Mouse (Mus musculus) ES-Bruce4 (cell line): Measurements from ENCODE around the gene Fads6. TPM values are rescaled to one million over a fixed set of nuclear protein-coding genes. Genes with fewer than 3 reads are reported as not detected.

Experiments
- H3K27ac ChIP-seq: 2 replicates; pipeline ENCODE4 v1.5.1; 2012; ENCODE audit warnings: low read length, inconsistent platforms; ENCODE audit not compliant: insufficient read depth
- H3K27me3 ChIP-seq: 2 replicates; pipeline ENCODE4 v1.6.1; 2012; ENCODE audit warnings: mild to moderate bottlenecking, low read length, inconsistent platforms; ENCODE audit not compliant: control insufficient read depth, poor library complexity, insufficient read depth, severe bottlenecking
- H3K36me3 ChIP-seq: 2 replicates; pipeline ENCODE4 v1.6.1; 2012; ENCODE audit warnings: inconsistent platforms, mild to moderate bottlenecking, low read length, moderate library complexity; ENCODE audit not compliant: control insufficient read depth, poor library complexity, insufficient read depth, severe bottlenecking
- H3K4me1 ChIP-seq: one replicate; pipeline ENCODE4 v1.8.1; 2011; ENCODE audit warnings: low read length; ENCODE audit not compliant: control insufficient read depth, insufficient read depth
- H3K4me3 ChIP-seq: 2 replicates; pipeline ENCODE4 v1.5.1; 2011; ENCODE audit warnings: low read depth, mild to moderate bottlenecking, low read length
- H3K9ac ChIP-seq: 2 replicates; pipeline ENCODE4 v1.6.1; 2012; ENCODE audit warnings: low read depth, mild to moderate bottlenecking, inconsistent platforms; ENCODE audit not compliant: poor library complexity, severe bottlenecking
- H3K9me3 ChIP-seq: replicated peaks from 2 replicates; pipeline ENCODE4 v1.6.1; 2012; ENCODE audit warnings: mild to moderate bottlenecking, low read length, inconsistent platforms; ENCODE audit not compliant: control insufficient read depth, poor library complexity, insufficient read depth, severe bottlenecking
- CTCF ChIP-seq: IDR thresholded peaks from one replicate; pipeline ENCODE4 v1.8.1; 2011; ENCODE audit warnings: low read depth, low read length
- EP300 ChIP-seq: IDR thresholded peaks from 2 replicates; pipeline ENCODE4 v1.6.1; 2011; ENCODE audit warnings: low read depth, low read length; ENCODE audit not compliant: insufficient read depth
- POLR2A ChIP-seq: IDR thresholded peaks from one replicate; pipeline ENCODE4 v1.8.1; 2011; ENCODE audit warnings: low read length; ENCODE audit not compliant: insufficient read depth
- polyA plus RNA-seq: library from polyadenylated mRNA; stranded (reverse); fragments of >200 nt; gene quantifications from 2 replicates; pipeline ENCODE4 v1.2.4, GENCODE M21; 2011; ENCODE audit warnings: low read depth; ENCODE audit not compliant: missing spikeins, insufficient read depth, insufficient read length

Gene Fads6
- polyA plus RNA-seq, 1 experiment = 6.7 TPM

- H3K4me1 ChIP-seq = no peaks in the 10 kb centered on the region
- H3K9ac ChIP-seq = no peak overlapping the region
- H3K27ac ChIP-seq = no peak overlapping the region
- H3K4me3 ChIP-seq = no peak overlapping the region
- no peaks in the 10 kb centered on the region for H3K36me3 ChIP-seq
- peaks cover 7% of the 10 kb centered on the region for H3K27me3 ChIP-seq
- no peaks in the 10 kb centered on the region for H3K9me3 ChIP-seq
- TF ChIP-seq CTCF = no peak
- no peak for TF ChIP-seq POLR2A
- TF ChIP-seq EP300 = no peak
Measured at GRCm38 (mm10) chr11:115267958-115268357, 29.5 kb downstream of the Fads6 start.

GRCm38 (mm10) chr11:115267061-115267883 is 30.2 kb downstream of the Fads6 start, which contains the start of gene Grin2c:
Grin2c (minus strand) TSS chr11:115267243.
- H3K4me3 ChIP-seq = peak within 1 kb of the TSS; percentile 54
- H3K36me3 ChIP-seq = no peaks in the 10 kb centered on the region
- no peaks in the 10 kb centered on the region for H3K9me3 ChIP-seq
- peaks cover 7% of the 10 kb centered on the region for H3K27me3 ChIP-seq
- H3K9ac ChIP-seq = peak within 1 kb of the TSS; percentile 67
- no peak within 1 kb of the TSS for H3K27ac ChIP-seq
- no peaks in the 10 kb centered on the region for H3K4me1 ChIP-seq
- TF ChIP-seq POLR2A (no peak), CTCF (no peak), EP300 (no peak)

GRCm38 (mm10) chr11:115266400-115266778 is 31.1 kb downstream of the Fads6 start:
- H3K27ac ChIP-seq = no peak overlapping the region
- H3K9ac ChIP-seq = peak overlapping the region; percentile 67
- H3K9me3 ChIP-seq = no peaks in the 10 kb centered on the region
- H3K4me1 ChIP-seq = no peaks in the 10 kb centered on the region
- H3K27me3 ChIP-seq = peaks cover 7% of the 10 kb centered on the region
- H3K4me3 ChIP-seq = peak overlapping the region; percentile 54
- TF ChIP-seq CTCF (no peak), EP300 (no peak), POLR2A (no peak)
- no peaks in the 10 kb centered on the region for H3K36me3 ChIP-seq

- Histone ChIP-seq H3K4me1 (no peaks in the 10 kb centered on the region), H3K27ac (no peak overlapping the region), H3K27me3 (peaks cover 7% of the 10 kb centered on the region), H3K9ac (0 out of 2 replicates have a peak overlapping the region, but pooled peaks have one; percentile 67), H3K36me3 (no peaks in the 10 kb centered on the region), H3K9me3 (no peaks in the 10 kb centered on the region), H3K4me3 (no peak overlapping the region)
- TF ChIP-seq POLR2A (no peak), CTCF (no peak), EP300 (no peak)
Measured at GRCm38 (mm10) chr11:115265771-115266399, 31.6 kb downstream of the Fads6 start.

DNA sequence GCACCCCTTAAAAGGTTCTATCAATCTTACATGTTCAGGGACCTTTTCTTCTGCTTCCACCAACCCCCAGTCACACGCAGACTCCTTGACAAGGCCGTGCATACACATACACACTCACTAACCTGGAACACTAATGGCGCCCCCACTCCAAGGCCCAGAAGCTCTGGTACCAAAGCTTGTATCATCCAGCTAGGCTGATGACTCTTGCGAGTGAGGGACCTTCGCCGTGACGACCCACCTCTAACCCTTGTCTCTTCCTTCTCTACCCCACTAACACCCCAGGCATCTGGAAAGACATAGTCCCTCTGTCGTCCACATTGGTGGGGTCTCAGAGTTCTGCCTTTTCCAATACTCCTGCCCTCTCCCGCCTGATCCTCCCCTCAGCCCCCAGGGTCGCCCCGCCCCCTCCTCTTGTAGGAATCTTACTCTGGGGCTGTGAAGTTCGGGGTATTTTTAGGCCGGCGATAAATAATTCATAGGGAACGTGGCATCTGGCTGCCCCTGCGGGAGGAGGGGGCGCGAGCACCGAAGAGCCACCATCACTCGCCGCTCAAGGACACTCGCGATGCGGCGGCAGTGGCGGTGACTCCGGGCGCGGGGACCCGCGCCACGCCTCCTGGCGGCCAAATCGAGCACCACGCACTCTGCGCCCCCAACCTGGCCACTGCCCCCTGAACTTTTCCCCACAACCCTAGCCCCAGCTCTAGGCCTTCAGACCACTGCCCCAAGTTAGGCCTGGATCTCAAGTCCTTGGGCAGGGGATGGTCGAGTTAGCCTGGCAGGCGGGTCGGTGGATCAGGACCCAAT is 32.4 kb downstream of the Fads6 start:
- TF ChIP-seq EP300 = no peak
- peak; percentile 44 for TF ChIP-seq CTCF
- Histone ChIP-seq H3K27me3 (peaks cover 7% of the 10 kb centered on the region), H3K4me1 (no peaks in the 10 kb centered on the region), H3K9me3 (no peaks in the 10 kb centered on the region), H3K9ac (peak overlapping the region; percentile 23; the same call in 1 of the 2 replicates), H3K4me3 (peak overlapping the region; percentile 44), H3K36me3 (no peaks in the 10 kb centered on the region), H3K27ac (no peak overlapping the region)
